Mouse (Mus musculus): Measurements from ENCODE around the gene Marveld3. TPM values are rescaled to one million over a fixed set of nuclear protein-coding genes. Genes with fewer than 3 reads are reported as not detected.

The Marveld3 gene
- total RNA-seq, 2 experiments from 2014 or later = 0.27 to 0.55 TPM

GRCm38 (mm10) chr8:109906907-109907306 is 55.1 kb downstream of the Marveld3 start:
- DNase-seq = no peak
- intact Hi-C loops (cut with DNase I) = no loop called here

GRCm38 (mm10) chr8:109904928-109905668 is 56.9 kb downstream of the Marveld3 start:
- intact Hi-C loops (cut with DNase I) = no loop called here
- no peak for DNase-seq

DNA sequence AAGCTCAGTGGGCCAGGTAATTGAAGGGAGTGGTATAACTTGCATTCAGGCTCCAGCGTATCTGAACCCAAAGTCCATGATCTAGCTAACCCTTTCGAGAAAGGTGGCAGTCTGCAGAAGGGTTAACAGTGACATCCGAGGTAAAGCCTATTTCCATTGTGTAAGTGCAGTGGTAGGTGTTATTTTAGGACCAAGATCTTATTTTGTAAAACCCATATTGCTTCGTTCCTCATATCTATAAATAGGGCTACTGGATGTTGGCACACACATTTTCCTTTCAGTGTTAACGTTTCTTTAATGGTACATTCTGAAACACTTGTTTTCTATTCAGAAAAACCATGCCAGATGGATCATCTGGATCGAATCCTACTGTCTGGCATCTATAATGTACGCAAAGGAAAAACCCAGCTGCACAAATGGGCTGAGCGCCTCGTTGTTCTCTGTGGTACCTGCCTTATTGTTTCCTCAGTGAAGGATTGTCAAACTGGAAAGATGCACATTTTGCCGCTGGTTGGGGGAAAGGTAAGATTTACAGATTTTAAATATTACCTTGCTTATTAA is 58.0 kb downstream of the Marveld3 start:
- intact Hi-C loops (cut with DNase I) = no loop called here
- DNase-seq = no peak

DNA sequence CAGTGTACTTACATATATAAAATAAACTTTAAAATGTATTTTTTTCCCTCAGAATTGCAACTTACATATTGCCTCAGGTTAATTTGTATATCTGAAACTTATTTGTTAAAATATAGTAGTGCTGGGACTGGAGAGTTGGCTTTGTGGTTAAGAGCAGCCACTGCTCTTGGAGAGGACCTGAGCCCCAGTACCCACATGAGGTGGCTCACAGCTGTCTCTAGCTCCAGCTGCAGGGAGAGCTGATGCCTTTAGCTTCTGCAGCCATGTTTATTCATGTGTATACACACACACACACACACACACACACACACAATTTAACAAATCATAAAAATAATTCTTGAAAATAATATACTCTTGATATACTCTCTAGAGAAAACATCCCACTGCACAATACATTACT is 59.6 kb downstream of the Marveld3 start:
- no peak for DNase-seq
- intact Hi-C loops (cut with DNase I) = no loop called here

Other genes with a start within 250 kb of the Marveld3 start
- 10 to 100 TPM; 34.7 to 36.7 TPM for gene Atxn1l, start 224.5 kb downstream of the Marveld3 start, total RNA-seq (2021)
- gene Ap1g1, start 183.6 kb downstream of the Marveld3 start, total RNA-seq (2021) = 10 to 100 TPM; 53.2 to 53.6 TPM
- gene Phlpp2, start 93.7 kb downstream of the Marveld3 start, total RNA-seq (2021) = 1 to 10 TPM; 5.6 to 6.4 TPM
- gene Tat, start 28.2 kb upstream of the Marveld3 start, total RNA-seq (2021) = under 1 TPM; 0.12 to 0.31 TPM
- 1 to 10 TPM; 4.4 TPM for gene Chst4, start 77.5 kb upstream of the Marveld3 start, total RNA-seq (2021)
- 1 to 10 TPM; 6.2 to 7.2 TPM for gene Zfp612, start 117.5 kb upstream of the Marveld3 start, total RNA-seq (2021)
- not detected for gene Gm21964, start 139.0 kb upstream of the Marveld3 start, total RNA-seq (2021)
- gene Gm17720, start 140.6 kb upstream of the Marveld3 start, total RNA-seq (2021) = not detected
- under 1 TPM in 1 of 2 experiments, not detected in 1; 0.17 TPM for gene Calb2, start 206.0 kb upstream of the Marveld3 start, total RNA-seq (2021)